Mouse (Mus musculus): ENCODE measurements around the gene Nptxr.

The Nptxr gene

GRCm38 (mm10) chr15:79790111-79790510 is 14.5 kb downstream of the Nptxr start:
- no peak for DNase-seq (ENCODE audit: low spot score)

- no peak for DNase-seq (ENCODE audit: low spot score)
These were observed 16.8 kb downstream of the Nptxr start for GRCm38 (mm10) chr15:79787815-79788214.

GRCm38 (mm10) chr15:79785056-79785455 is 19.5 kb downstream of the Nptxr start:
- no peak for DNase-seq (ENCODE audit: low spot score)

GRCm38 (mm10) chr15:79777749-79778148 is 26.8 kb downstream of the Nptxr start, which contains the start of gene Dnal4:
Gene Dnal4 (minus strand): TSS chr15:79777849.
- no peak for DNase-seq (ENCODE audit: low spot score)

- no peak for DNase-seq (ENCODE audit: low spot score)
These were observed 28.9 kb downstream of the Nptxr start for GRCm38 (mm10) chr15:79775662-79776061.

- DNase-seq (ENCODE audit: low spot score): peak; percentile 96
These were observed 30.2 kb downstream of the Nptxr start for GRCm38 (mm10) chr15:79774117-79775027.

GRCm38 (mm10) chr15:79770629-79771240 is 33.8 kb downstream of the Nptxr start:
- no peak for DNase-seq (ENCODE audit: low spot score)

GRCm38 (mm10) chr15:79768302-79768701 is 36.3 kb downstream of the Nptxr start:
- DNase-seq (ENCODE audit: low spot score): no peak

- no peak for DNase-seq (ENCODE audit: low spot score)
These were observed 37.1 kb downstream of the Nptxr start for GRCm38 (mm10) chr15:79767327-79767961.

- DNase-seq (ENCODE audit: low spot score): peak; percentile 59
These were observed 37.9 kb downstream of the Nptxr start for GRCm38 (mm10) chr15:79766586-79767071.

GRCm38 (mm10) chr15:79766168-79766567 is 38.4 kb downstream of the Nptxr start:
- no peak for DNase-seq (ENCODE audit: low spot score)

GRCm38 (mm10) chr15:79765361-79765760 is 39.2 kb downstream of the Nptxr start:
- no peak for DNase-seq (ENCODE audit: low spot score)

GRCm38 (mm10) chr15:79764539-79765267 is 39.9 kb downstream of the Nptxr start:
- DNase-seq (ENCODE audit: low spot score): no peak

GRCm38 (mm10) chr15:79763601-79764246 is 40.8 kb downstream of the Nptxr start:
- no peak for DNase-seq (ENCODE audit: low spot score)

- DNase-seq (ENCODE audit: low spot score): no peak
These were observed 41.6 kb downstream of the Nptxr start for GRCm38 (mm10) chr15:79763001-79763400.

- DNase-seq (ENCODE audit: low spot score): no peak
These were observed 43.6 kb downstream of the Nptxr start for GRCm38 (mm10) chr15:79760956-79761355.

GRCm38 (mm10) chr15:79757118-79757517 is 47.4 kb downstream of the Nptxr start:
- no peak for DNase-seq (ENCODE audit: low spot score)

GRCm38 (mm10) chr15:79755977-79756625 is 48.5 kb downstream of the Nptxr start:
- peak; percentile 41 for DNase-seq (ENCODE audit: low spot score)

- DNase-seq (ENCODE audit: low spot score): no peak
These were observed 49.4 kb downstream of the Nptxr start for GRCm38 (mm10) chr15:79755176-79755575.

- DNase-seq (ENCODE audit: low spot score): no peak
These were observed 50.7 kb downstream of the Nptxr start for GRCm38 (mm10) chr15:79753873-79754272.

- DNase-seq (ENCODE audit: low spot score): no peak
These were observed 51.2 kb downstream of the Nptxr start for GRCm38 (mm10) chr15:79753420-79753752.

Data from layer of hippocampus, adult 11-12 months (tissue).